In the genomic region with DNA sequence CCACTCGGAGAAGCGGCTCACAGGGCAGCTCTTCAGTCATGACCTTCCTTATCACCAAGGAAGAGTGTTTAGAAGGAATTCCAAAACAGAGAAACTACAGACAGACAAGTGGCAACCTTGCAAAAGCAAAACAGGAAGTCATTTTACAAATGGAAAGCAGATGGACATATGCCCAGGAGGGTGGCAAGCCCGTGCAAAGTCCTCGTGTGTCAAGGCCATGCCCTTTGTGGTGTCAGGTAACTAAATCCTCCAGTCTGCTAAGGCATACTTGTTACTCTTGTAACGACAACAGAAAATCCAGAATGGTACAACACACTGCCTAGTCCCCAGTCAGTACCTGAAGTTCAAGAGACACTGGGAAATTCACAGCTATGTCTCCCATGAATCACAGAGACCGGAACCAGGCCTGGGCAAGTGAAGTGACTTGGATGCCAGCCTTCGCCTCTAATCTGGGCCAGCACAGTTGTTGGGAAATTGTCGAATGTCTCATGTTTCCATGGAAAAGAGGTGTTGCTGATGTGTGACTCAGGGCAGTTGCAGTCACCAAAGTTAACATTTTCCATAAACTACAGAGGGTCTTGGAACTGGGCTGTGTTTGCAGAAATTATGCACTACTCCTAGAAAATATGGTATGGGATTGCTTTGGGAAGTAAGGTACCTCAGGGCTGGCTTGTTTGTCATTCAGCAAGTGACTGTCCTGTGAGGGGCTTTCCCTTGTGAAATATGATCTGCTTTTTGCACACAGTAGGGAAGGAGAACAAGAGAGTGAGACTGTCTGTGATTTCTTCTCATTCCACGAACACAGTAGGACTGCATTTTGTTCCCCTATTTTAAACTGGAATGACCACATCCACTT, we compare ENCODE assay signal across 12 mouse cellular contexts. TPM values are rescaled to one million over a fixed set of nuclear protein-coding genes. Genes with fewer than 3 reads are reported as not detected.
A peak's percentile ranks its signal among the peaks of the same experiment; 100 is the strongest.
DNase-seq lines count a peak whose midpoint lies in the region; ATAC-seq lines count a peak whose summit lies in the region.
"Had no signal": no experiment of that assay in that cellular context is flagged by ENCODE, and none has a peak within 500 bp of the region (broad histone marks: within the 10 kb centered on the region; RNA-seq: fewer than 3 reads in every experiment).

No protein-coding gene starts in this region.

- no peaks in the 10 kb centered on the region for H3K27me3 ChIP-seq in limb, embryonic 10.5 days (ENCODE audit: low read depth, poor library complexity, severe bottlenecking)
- H3K27me3 ChIP-seq in hindbrain, embryonic 16.5 days (replicated peaks; ENCODE audit: control insufficient read depth, insufficient read depth, low read length): no peaks in the 10 kb centered on the region
- H3K27me3 ChIP-seq in hindbrain, embryonic 10.5 days (ENCODE audit: insufficient read depth, poor library complexity, severe bottlenecking): peaks cover 25% of the 10 kb centered on the region
- H3K27me3 ChIP-seq: forebrain, embryonic 13.5 days had no signal

- H3K27ac ChIP-seq in limb, embryonic 10.5 days: peak overlapping the region; percentile 70
- H3K27ac ChIP-seq in hindbrain, embryonic 16.5 days (ENCODE audit: low read depth, low read length): no peak overlapping the region
- no peak overlapping the region for H3K27ac ChIP-seq in hindbrain, embryonic 10.5 days
- H3K27ac ChIP-seq: forebrain, embryonic 13.5 days; liver, embryonic 14.5 days had no signal

- peak; percentile 71 for DNase-seq in gastrocnemius, adult 18-20 months (ENCODE audit: low spot score)
- DNase-seq in gastrocnemius, postnatal 10 days: no peak
- peak; percentile 81 for DNase-seq in 3T3-L1 (ENCODE audit: low read depth, low spot score)
- peak; percentile 64 to 78 for DNase-seq in adrenal gland, postnatal 36 days
- DNase-seq in limb, embryonic 10.5 days (ENCODE audit: low spot score): no peak
- no peak for DNase-seq in spleen, postnatal 10 days (ENCODE audit: low spot score in 2 of 2)
- DNase-seq in hindbrain, embryonic 10.5 days (ENCODE audit: low spot score): no peak
- DNase-seq: cerebellum, adult 18-20 months; kidney, adult 18-20 months had no signal

- WGBS in limb, embryonic 10.5 days: 35% methylated on average over 9 of the region's 9 CpGs
- 77% methylated on average over 9 of the region's 9 CpGs for WGBS in hindbrain, embryonic 16.5 days
- 72% methylated on average over 9 of the region's 9 CpGs for WGBS in hindbrain, embryonic 10.5 days

- no peaks in the 10 kb centered on the region for H3K9me3 ChIP-seq in limb, embryonic 10.5 days (replicated peaks)
- no peaks in the 10 kb centered on the region for H3K9me3 ChIP-seq in hindbrain, embryonic 16.5 days (ENCODE audit: control insufficient read depth, low read length)
- peaks cover 5% of the 10 kb centered on the region; the same call in 1 of the 2 replicates for H3K9me3 ChIP-seq in hindbrain, embryonic 10.5 days
- H3K9me3 ChIP-seq: forebrain, embryonic 13.5 days had no signal

- no peak overlapping the region for H3K4me2 ChIP-seq in hindbrain, embryonic 16.5 days (ENCODE audit: low read length)
- H3K4me2 ChIP-seq: forebrain, embryonic 13.5 days had no signal

- peaks cover 54% of the 10 kb centered on the region for H3K4me1 ChIP-seq in limb, embryonic 10.5 days
- peaks cover 6% of the 10 kb centered on the region for H3K4me1 ChIP-seq in hindbrain, embryonic 16.5 days (ENCODE audit: control insufficient read depth, insufficient read depth, low read depth, low read length)
- peaks cover 42% of the 10 kb centered on the region for H3K4me1 ChIP-seq in hindbrain, embryonic 10.5 days (replicated peaks)

- no peak overlapping the region for H3K9ac ChIP-seq in hindbrain, embryonic 16.5 days (ENCODE audit: low read depth, low read length)
- H3K9ac ChIP-seq: forebrain, embryonic 13.5 days; liver, embryonic 14.5 days had no signal

- H3K4me3 ChIP-seq in limb, embryonic 10.5 days: no peak overlapping the region
- no peak overlapping the region for H3K4me3 ChIP-seq in hindbrain, embryonic 16.5 days (ENCODE audit: low read length)
- H3K4me3 ChIP-seq in hindbrain, embryonic 10.5 days: no peak overlapping the region
- H3K4me3 ChIP-seq: forebrain, embryonic 13.5 days had no signal

- H3K36me3 ChIP-seq in limb, embryonic 10.5 days: no peaks in the 10 kb centered on the region
- no peaks in the 10 kb centered on the region for H3K36me3 ChIP-seq in hindbrain, embryonic 16.5 days (ENCODE audit: control insufficient read depth, insufficient read depth, low read length)
- H3K36me3 ChIP-seq in hindbrain, embryonic 10.5 days: no peaks in the 10 kb centered on the region

- ATAC-seq in hindbrain, embryonic 16.5 days: no peak
- ATAC-seq: forebrain, embryonic 13.5 days had no signal

RNA-seq across cellular contexts. Expression of a gene that starts 24.9 kb away (rescaled TPM):
- 10 to 100 TPM; 65.9 to 66.8 TPM for total RNA-seq in gastrocnemius, adult 18-20 months (2021)
- 10 to 100 TPM; 56.2 to 59.8 TPM for total RNA-seq in gastrocnemius, postnatal 10 days (2021)
- 10 to 100 TPM; 67.2 to 75.2 TPM for total RNA-seq in adrenal gland, postnatal 36 days (2021)
- polyA plus RNA-seq in limb, embryonic 10.5 days (2016; fragmentation: Nextera tagmentation; extraction: Ambion mirVana): 88.9 and 89.4 TPM in 2 replicates
- polyA plus RNA-seq in hindbrain, embryonic 16.5 days (2015; fragmentation: Nextera tagmentation; extraction: Ambion mirVana): 85.7 and 101 TPM in 2 replicates
- 72.8 and 83.6 TPM in 2 replicates for polyA plus RNA-seq in hindbrain, embryonic 10.5 days (2016; fragmentation: Nextera tagmentation; extraction: Ambion mirVana)

Comparison
In these comparisons a context has a peak if more than half of its experiments do, and no peak if none do; other contexts are left out.
1. DNase-seq: peak in gastrocnemius, adult 18-20 months (single experiment), 3T3-L1 (single experiment) and adrenal gland, postnatal 36 days (2 of 2); none in gastrocnemius, postnatal 10 days (single experiment), limb, embryonic 10.5 days (single experiment), spleen, postnatal 10 days (0 of 2) and hindbrain, embryonic 10.5 days (single experiment).